Mouse (Mus musculus) CH12.LX (cell line): ENCODE results near the gene Noa1. TPM values are rescaled to one million over a fixed set of nuclear protein-coding genes. Genes with fewer than 3 reads are reported as not detected.

Experiments
- DNase-seq: peaks from one replicate; pipeline ENCODE4 v3.0.0-alpha.2; 2013; ENCODE audit errors: extremely low read depth
- H3K27ac ChIP-seq: 2 replicates; pipeline ENCODE4 v1.5.1; 2012; ENCODE audit warnings: low read depth, mild to moderate bottlenecking, control low read depth, moderate library complexity; ENCODE audit not compliant: insufficient read depth
- H3K27me3 ChIP-seq: replicated peaks from 2 replicates; pipeline ENCODE3; 2012; ENCODE audit warnings: inconsistent platforms
- H3K36me3 ChIP-seq, 2 experiments: replicated peaks in 1 of 2; 2 replicates each; pipeline versions ENCODE3 to v1.6.1; 2012; ENCODE audit warnings: inconsistent platforms in 1 of 2, low read length in 1 of 2, mild to moderate bottlenecking in 1 of 2, mixed read lengths in 1 of 2, moderate library complexity in 1 of 2; ENCODE audit not compliant: control insufficient read depth in 1 of 2, insufficient read depth in 1 of 2
- H3K4me1 ChIP-seq, 2 experiments: 2 replicates each; pipeline ENCODE4 v1.6.1; 2012; ENCODE audit warnings: inconsistent platforms in 1 of 2, moderate library complexity in 1 of 2; ENCODE audit not compliant: insufficient read depth in 2 of 2, control insufficient read depth in 1 of 2
- H3K4me2 ChIP-seq: 2 replicates; pipeline ENCODE4 v1.6.1; 2012; ENCODE audit warnings: low read depth, mild to moderate bottlenecking, control low read depth; ENCODE audit not compliant: poor library complexity, insufficient read depth, severe bottlenecking
- H3K4me3 ChIP-seq, 3 experiments: fragments of 150-350 bp in 1 of 3; sonication (generic) in 1 of 3; replicated peaks in 1 of 3; 2 replicates each; pipeline versions ENCODE3 to v1.5.1; 2011 to 2012; ENCODE audit warnings: low read depth in 2 of 3, low read length in 2 of 3, mild to moderate bottlenecking in 2 of 3, moderate library complexity in 2 of 3, control low read depth in 1 of 3, improper control_type of control experiment in 1 of 3, inconsistent platforms in 1 of 3, mixed read lengths in 1 of 3; ENCODE audit not compliant: poor library complexity in 1 of 3
- H3K79me2 ChIP-seq: replicated peaks from 2 replicates; pipeline ENCODE4 v1.6.1; 2012; ENCODE audit warnings: mild to moderate bottlenecking, moderate library complexity; ENCODE audit not compliant: control insufficient read depth, poor library complexity, insufficient read depth, severe bottlenecking; ENCODE audit errors: extremely low read depth
- H3K9ac ChIP-seq: 2 replicates; pipeline ENCODE4 v1.6.1; 2012; ENCODE audit warnings: low read depth, mild to moderate bottlenecking, control low read depth, moderate library complexity; ENCODE audit not compliant: insufficient read depth
- H3K9me3 ChIP-seq: replicated peaks from 2 replicates; pipeline ENCODE3; 2012; ENCODE audit warnings: low read length, inconsistent platforms, mixed read lengths
- BHLHE40 ChIP-seq: IDR thresholded peaks from 2 replicates; pipeline ENCODE4 v1.6.1; 2011; ENCODE audit warnings: mild to moderate bottlenecking, low read depth, low read length, improper control_type of control experiment
- E2F4 ChIP-seq: IDR thresholded peaks from 2 replicates; pipeline ENCODE4 v1.6.1; 2011; ENCODE audit warnings: low read depth, low read length, improper control_type of control experiment; ENCODE audit not compliant: insufficient replicate concordance
- ELF1 ChIP-seq: IDR thresholded peaks from 2 replicates; pipeline ENCODE4 v1.6.1; 2014; ENCODE audit warnings: low read depth, mild to moderate bottlenecking, inconsistent platforms, low read length, improper control_type of control experiment
- EP300 ChIP-seq: IDR thresholded peaks from 2 replicates; pipeline ENCODE4 v1.6.1; 2011; ENCODE audit warnings: low read length, improper control_type of control experiment
- ETS1 ChIP-seq: conservative IDR thresholded peaks from 2 replicates; pipeline ENCODE4 v1.6.1; 2012; ENCODE audit warnings: low read depth, mild to moderate bottlenecking, inconsistent platforms, low read length, improper control_type of control experiment, moderate library complexity
- IRF4 ChIP-seq: IDR thresholded peaks from 2 replicates; pipeline ENCODE4 v1.6.1; 2014; ENCODE audit warnings: low read depth, mild to moderate bottlenecking, inconsistent platforms, low read length, improper control_type of control experiment
- JUN ChIP-seq: IDR thresholded peaks from 2 replicates; pipeline ENCODE4 v1.6.1; 2011; ENCODE audit warnings: low read depth, mild to moderate bottlenecking, low read length, improper control_type of control experiment, moderate library complexity; ENCODE audit not compliant: insufficient read depth
- MAFK ChIP-seq: IDR thresholded peaks from 2 replicates; pipeline ENCODE4 v1.6.1; 2011; ENCODE audit warnings: low read length, improper control_type of control experiment; ENCODE audit not compliant: insufficient replicate concordance
- MAX ChIP-seq: IDR thresholded peaks from 2 replicates; pipeline ENCODE4 v1.6.1; 2011; ENCODE audit warnings: low read length, improper control_type of control experiment
- MAZ ChIP-seq: IDR thresholded peaks from 2 replicates; pipeline ENCODE4 v1.6.1; 2012; ENCODE audit warnings: low read depth, mild to moderate bottlenecking, inconsistent platforms, low read length, improper control_type of control experiment, moderate library complexity
- MEF2A ChIP-seq: IDR thresholded peaks from 2 replicates; pipeline ENCODE4 v1.6.1; 2014; ENCODE audit warnings: low read depth, mild to moderate bottlenecking, inconsistent platforms, low read length, improper control_type of control experiment, borderline replicate concordance
- MYC ChIP-seq: IDR thresholded peaks from 2 replicates; pipeline ENCODE4 v1.6.1; 2011; ENCODE audit warnings: low read depth, mild to moderate bottlenecking, improper control_type of control experiment, low read length
- NRF1 ChIP-seq: IDR thresholded peaks from 2 replicates; pipeline ENCODE4 v1.6.1; 2014; ENCODE audit warnings: low read depth, mild to moderate bottlenecking, inconsistent platforms, low read length, improper control_type of control experiment, moderate library complexity
- PAX5 ChIP-seq: IDR thresholded peaks from 2 replicates; pipeline ENCODE4 v1.6.1; 2012; ENCODE audit warnings: low read length, inconsistent platforms, mixed read lengths
- POLR2AphosphoS2 ChIP-seq: IDR thresholded peaks from 2 replicates; pipeline ENCODE4 v1.6.1; 2011; ENCODE audit warnings: low read depth, low read length, improper control_type of control experiment
- RAD21 ChIP-seq: IDR thresholded peaks from 2 replicates; pipeline ENCODE4 v1.6.1; 2011; ENCODE audit warnings: low read depth, mild to moderate bottlenecking, low read length, improper control_type of control experiment, moderate library complexity
- RCOR1 ChIP-seq: conservative IDR thresholded peaks from 2 replicates; pipeline ENCODE4 v1.6.1; 2012; ENCODE audit warnings: low read depth, mild to moderate bottlenecking, inconsistent platforms, low read length, improper control_type of control experiment
- SMC3 ChIP-seq: IDR thresholded peaks from 2 replicates; pipeline ENCODE4 v1.6.1; 2011; ENCODE audit warnings: low read depth, low read length, improper control_type of control experiment
- UBTF ChIP-seq: IDR thresholded peaks from 2 replicates; pipeline ENCODE4 v1.6.1; 2012; ENCODE audit warnings: low read depth, mild to moderate bottlenecking, inconsistent platforms, low read length, improper control_type of control experiment, moderate library complexity
- USF1 ChIP-seq: IDR thresholded peaks from 2 replicates; pipeline ENCODE4 v1.6.1; 2014; ENCODE audit warnings: low read depth, mild to moderate bottlenecking, inconsistent platforms, low read length, improper control_type of control experiment
- USF2 ChIP-seq: conservative IDR thresholded peaks from 2 replicates; pipeline ENCODE4 v1.6.1; 2011; ENCODE audit warnings: low read depth, low read length, improper control_type of control experiment
- ZC3H11A ChIP-seq: IDR thresholded peaks from 2 replicates; pipeline ENCODE4 v1.6.1; 2012; ENCODE audit warnings: low read depth, mild to moderate bottlenecking, inconsistent platforms, low read length, improper control_type of control experiment
- ZMIZ1 ChIP-seq: IDR thresholded peaks from 2 replicates; pipeline ENCODE4 v1.6.1; 2012; ENCODE audit warnings: low read depth, mild to moderate bottlenecking, inconsistent platforms, low read length, improper control_type of control experiment
- dilution Hi-C: fragments of 300-500 bp; cut with MboI; formaldehyde crosslinking; loops from 2 replicates; pipeline ENCODE4 v1.14.3; 2020; ENCODE audit warnings: low sequenced_read_pairs; ENCODE audit not compliant: extremely low pct_unique_long_range_greater_than_20kb, extremely low pct_ligation_motif_present
- in situ Hi-C: fragments of 300-500 bp; cut with MboI; formaldehyde crosslinking; loops from 3 replicates; pipeline ENCODE4 v1.14.3; 2019; ENCODE audit warnings: low sequenced_read_pairs, low pct_ligation_motif_present, low pct_unique_long_range_greater_than_20kb, mixed read lengths
- polyA plus RNA-seq: library from polyadenylated mRNA; unstranded; fragments of >175 nt; gene quantifications from 2 replicates; pipeline ENCODE4 v1.2.1, GENCODE M21; 2012; ENCODE audit warnings: low read depth; ENCODE audit not compliant: insufficient read length
- total RNA-seq, 2 experiments: library from RNA; depleted of rRNA; stranded (reverse); fragments of 300-350 nt in 1 of 2; fragments of >200 nt in 1 of 2; gene quantifications; 2 replicates each; pipeline ENCODE4 v1.2.3; 2012 to 2014

The Noa1 gene
- total and polyA plus RNA-seq, 3 experiments: 33.0 to 60.7 (median 45.7) TPM

- Histone ChIP-seq H3K4me3 (peak overlapping the region; percentile 93 to 96 (median 96)), H3K4me2 (peak overlapping the region; percentile 88), H3K27me3 (no peaks in the 10 kb centered on the region), H3K9me3 (no peaks in the 10 kb centered on the region)
- in situ Hi-C loops: no loop called here
- TF ChIP-seq MEF2A: no peak
- no peak for TF ChIP-seq MYC
- TF ChIP-seq UBTF: peak; percentile 92
- 0 out of 2 replicates have a peak, but pooled peaks have one; percentile 4 for TF ChIP-seq ZMIZ1
- no peak for TF ChIP-seq POLR2AphosphoS2
- TF ChIP-seq ZC3H11A: no peak
- no peak for TF ChIP-seq MAX
- no peak for TF ChIP-seq JUN
- no peak for TF ChIP-seq ELF1
- TF ChIP-seq NRF1: no peak
- no peak for TF ChIP-seq USF2
- TF ChIP-seq RCOR1: no peak
- TF ChIP-seq PAX5: no peak
- TF ChIP-seq SMC3: no peak
- no peak for TF ChIP-seq IRF4
- TF ChIP-seq, all 38 proteins: peak for 2
- peak; percentile 38 for DNase-seq
- Histone ChIP-seq H3K9ac (peak overlapping the region; percentile 80), H3K36me3 (peaks cover 27 to 50% of the 10 kb centered on the region in 2 experiments), H3K27ac (no peak overlapping the region), H3K79me2 (peaks cover 72% of the 10 kb centered on the region), H3K4me1 (peaks cover 7 to 44% of the 10 kb centered on the region in 2 experiments)
- dilution Hi-C loops: no loop called here
These were observed 605 bp downstream of the Noa1 start for GRCm38 (mm10) chr5:77309051-77309906.

- Histone ChIP-seq H3K27ac (no peak overlapping the region), H3K9ac (peak overlapping the region; percentile 80), H3K4me2 (peak overlapping the region; percentile 88), H3K4me1 (peaks cover 7 to 44% of the 10 kb centered on the region in 2 experiments), H3K27me3 (no peaks in the 10 kb centered on the region), H3K4me3 (peak overlapping the region; percentile 93 to 96 (median 96)), H3K9me3 (no peaks in the 10 kb centered on the region), H3K36me3 (peaks cover 21 to 46% of the 10 kb centered on the region in 2 experiments), H3K79me2 (peaks cover 61% of the 10 kb centered on the region)
- dilution Hi-C loops: no loop called here
- in situ Hi-C loops: no loop called here
- no peak for TF ChIP-seq IRF4
- no peak for TF ChIP-seq ZMIZ1
- TF ChIP-seq MAZ: no peak
- TF ChIP-seq USF2: no peak
- TF ChIP-seq EP300: no peak
- TF ChIP-seq UBTF: no peak
- TF ChIP-seq RAD21: no peak
- TF ChIP-seq POLR2AphosphoS2: no peak
- no peak for TF ChIP-seq ETS1
- no peak for TF ChIP-seq USF1
- no peak for TF ChIP-seq BHLHE40
- TF ChIP-seq MAFK: no peak
- no peak for TF ChIP-seq E2F4
- TF ChIP-seq SMC3: no peak
- no peak for TF ChIP-seq RCOR1
- DNase-seq: no peak
These were observed 1.9 kb downstream of the Noa1 start for GRCm38 (mm10) chr5:77307821-77308553.
